Mouse (Mus musculus): ENCODE measurements around the gene Crispld2. TPM values are rescaled to one million over a fixed set of nuclear protein-coding genes. Genes with fewer than 3 reads are reported as not detected.
A peak's percentile ranks its signal among the peaks of the same experiment; 100 is the strongest.

The Crispld2 gene
- polyA plus RNA-seq, 1 experiment from 2014 or later = 9.2 TPM

DNA sequence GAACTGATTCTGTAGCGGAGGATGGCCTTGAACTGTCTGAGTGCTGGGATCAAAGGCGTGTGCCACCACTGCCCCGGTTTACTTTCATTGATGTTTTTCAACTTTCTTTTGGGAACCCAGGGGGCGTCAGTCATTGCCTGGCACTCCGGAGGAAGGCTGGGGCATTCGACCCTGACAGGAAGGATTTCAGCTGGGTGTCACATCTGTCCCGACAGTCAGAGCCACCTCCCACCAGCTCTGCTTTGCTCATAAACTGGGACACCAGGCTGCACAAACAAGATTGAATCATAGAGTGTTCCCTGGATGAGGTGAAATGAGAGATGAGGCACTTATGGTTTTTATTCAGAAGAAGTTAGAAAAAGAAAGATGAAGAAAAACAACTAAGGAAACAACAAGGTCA is 40.0 kb upstream of the Crispld2 start:
- H3K4me1 ChIP-seq (replicated peaks; ENCODE audit: control insufficient read depth, insufficient read depth, low read length) = no peaks in the 10 kb centered on the region
- 80% methylated on average over 7 of the region's 7 CpGs for WGBS
- H3K9me3 ChIP-seq (ENCODE audit: control insufficient read depth) = no peaks in the 10 kb centered on the region
- no peak for TF ChIP-seq CTCF (IDR thresholded peaks at IDR 0.05; ENCODE audit: low read depth)
- H3K4me3 ChIP-seq (ENCODE audit: low read depth, low read length) = no peak overlapping the region
- H3K36me3 ChIP-seq (ENCODE audit: control insufficient read depth, insufficient read depth) = peaks cover 91% of the 10 kb centered on the region
- no peak overlapping the region for H3K4me2 ChIP-seq (replicated peaks; ENCODE audit: low read depth)
- H3K27ac ChIP-seq (ENCODE audit: low read depth, low read length) = no peak overlapping the region
- no peak for ATAC-seq
- H3K27me3 ChIP-seq (replicated peaks; ENCODE audit: control insufficient read depth, insufficient read depth, low read length) = no peaks in the 10 kb centered on the region
- H3K9ac ChIP-seq (ENCODE audit: low read depth, low read length) = no peak overlapping the region

GRCm38 (mm10) chr8:119952747-119953146 is 39.5 kb upstream of the Crispld2 start:
- Histone ChIP-seq H3K4me3 (ENCODE audit: low read depth, low read length) (no peak overlapping the region), H3K36me3 (ENCODE audit: control insufficient read depth, insufficient read depth) (peaks cover 93% of the 10 kb centered on the region), H3K27ac (ENCODE audit: low read depth, low read length) (no peak overlapping the region), H3K4me2 (replicated peaks; ENCODE audit: low read depth) (no peak overlapping the region), H3K4me1 (replicated peaks; ENCODE audit: control insufficient read depth, insufficient read depth, low read length) (no peaks in the 10 kb centered on the region), H3K9ac (ENCODE audit: low read depth, low read length) (no peak overlapping the region), H3K9me3 (ENCODE audit: control insufficient read depth) (no peaks in the 10 kb centered on the region), H3K27me3 (replicated peaks; ENCODE audit: control insufficient read depth, insufficient read depth, low read length) (no peaks in the 10 kb centered on the region)
- ATAC-seq = no peak
- no peak for TF ChIP-seq CTCF (IDR thresholded peaks at IDR 0.05; ENCODE audit: low read depth)
- 88% methylated on average over 5 of the region's 5 CpGs for WGBS

DNA sequence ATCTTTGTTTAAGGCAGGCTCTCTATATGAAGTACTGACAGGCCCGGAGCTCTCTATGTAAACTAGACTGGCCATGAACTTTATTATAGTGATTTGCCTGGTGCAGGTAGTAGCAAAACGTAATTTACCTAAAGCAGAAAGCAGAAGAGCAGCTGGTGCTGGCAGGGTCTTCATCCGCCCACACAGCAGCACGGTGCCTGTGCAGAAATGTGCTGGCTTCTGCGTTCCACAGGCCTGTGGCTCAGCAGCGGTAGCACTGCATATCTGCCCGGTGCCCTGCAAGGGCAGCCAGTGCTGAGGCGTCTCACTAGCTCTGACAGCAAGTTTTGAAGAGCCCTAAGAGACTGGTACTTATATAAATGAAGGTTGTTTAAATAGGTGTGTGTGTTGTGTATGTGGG is 36.9 kb upstream of the Crispld2 start:
- H3K27ac ChIP-seq (ENCODE audit: low read depth, low read length) = no peak overlapping the region
- WGBS = 88% methylated on average over 8 of the region's 8 CpGs
- H3K4me1 ChIP-seq (replicated peaks; ENCODE audit: control insufficient read depth, insufficient read depth, low read length) = no peaks in the 10 kb centered on the region
- H3K4me2 ChIP-seq (replicated peaks; ENCODE audit: low read depth) = no peak overlapping the region
- no peak for ATAC-seq
- H3K36me3 ChIP-seq (ENCODE audit: control insufficient read depth, insufficient read depth) = peaks cover 74% of the 10 kb centered on the region
- H3K27me3 ChIP-seq (replicated peaks; ENCODE audit: control insufficient read depth, insufficient read depth, low read length) = no peaks in the 10 kb centered on the region
- no peak overlapping the region for H3K4me3 ChIP-seq (ENCODE audit: low read depth, low read length)
- H3K9me3 ChIP-seq (ENCODE audit: control insufficient read depth) = no peaks in the 10 kb centered on the region
- no peak for TF ChIP-seq CTCF (IDR thresholded peaks at IDR 0.05; ENCODE audit: low read depth)
- no peak overlapping the region for H3K9ac ChIP-seq (ENCODE audit: low read depth, low read length)

DNA sequence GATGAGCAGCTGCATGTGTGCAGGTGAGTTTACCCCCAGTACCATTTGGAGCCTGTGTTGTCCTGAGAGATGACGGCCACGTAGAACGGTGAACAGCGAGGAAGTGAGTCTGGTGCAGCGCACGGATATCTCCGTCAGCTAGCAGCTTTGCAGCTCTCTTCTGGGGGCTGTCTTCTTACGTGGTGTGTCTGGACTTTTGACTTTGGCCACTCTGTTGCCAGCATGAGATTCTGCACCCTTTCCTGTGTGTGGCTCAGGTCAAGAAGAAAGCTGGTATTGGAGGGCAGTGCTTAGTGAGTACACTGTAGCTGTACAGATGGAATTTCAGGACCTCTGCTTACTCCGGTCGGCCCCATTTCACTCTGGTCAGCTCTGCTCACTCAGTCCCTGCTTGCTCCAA is 34.2 kb upstream of the Crispld2 start:
- no peak for ATAC-seq
- no peak for TF ChIP-seq CTCF (IDR thresholded peaks at IDR 0.05; ENCODE audit: low read depth)
- Histone ChIP-seq H3K36me3 (ENCODE audit: control insufficient read depth, insufficient read depth) (peaks cover 50% of the 10 kb centered on the region), H3K27ac (ENCODE audit: low read depth, low read length) (no peak overlapping the region), H3K9ac (ENCODE audit: low read depth, low read length) (no peak overlapping the region), H3K4me2 (replicated peaks; ENCODE audit: low read depth) (no peak overlapping the region), H3K4me3 (ENCODE audit: low read depth, low read length) (no peak overlapping the region), H3K9me3 (ENCODE audit: control insufficient read depth) (no peaks in the 10 kb centered on the region), H3K27me3 (replicated peaks; ENCODE audit: control insufficient read depth, insufficient read depth, low read length) (no peaks in the 10 kb centered on the region), H3K4me1 (replicated peaks; ENCODE audit: control insufficient read depth, insufficient read depth, low read length) (no peaks in the 10 kb centered on the region)
- WGBS = 85% methylated on average over 10 of the region's 10 CpGs

GRCm38 (mm10) chr8:119960531-119961104 is 31.6 kb upstream of the Crispld2 start:
- Histone ChIP-seq H3K9ac (ENCODE audit: low read depth, low read length) (no peak overlapping the region), H3K4me1 (replicated peaks; ENCODE audit: control insufficient read depth, insufficient read depth, low read length) (no peaks in the 10 kb centered on the region), H3K27ac (ENCODE audit: low read depth, low read length) (no peak overlapping the region), H3K9me3 (ENCODE audit: control insufficient read depth) (no peaks in the 10 kb centered on the region), H3K27me3 (replicated peaks; ENCODE audit: control insufficient read depth, insufficient read depth, low read length) (no peaks in the 10 kb centered on the region), H3K4me2 (replicated peaks; ENCODE audit: low read depth) (no peak overlapping the region), H3K36me3 (ENCODE audit: control insufficient read depth, insufficient read depth) (peaks cover 25% of the 10 kb centered on the region), H3K4me3 (ENCODE audit: low read depth, low read length) (no peak overlapping the region)
- TF ChIP-seq CTCF (IDR thresholded peaks at IDR 0.05; ENCODE audit: low read depth) = peak; percentile 36; the same call in 1 of the 2 replicates
- peak; percentile 33; the same call in 1 of the 2 replicates for ATAC-seq
- WGBS = 58% methylated on average over 5 of the region's 5 CpGs

DNA sequence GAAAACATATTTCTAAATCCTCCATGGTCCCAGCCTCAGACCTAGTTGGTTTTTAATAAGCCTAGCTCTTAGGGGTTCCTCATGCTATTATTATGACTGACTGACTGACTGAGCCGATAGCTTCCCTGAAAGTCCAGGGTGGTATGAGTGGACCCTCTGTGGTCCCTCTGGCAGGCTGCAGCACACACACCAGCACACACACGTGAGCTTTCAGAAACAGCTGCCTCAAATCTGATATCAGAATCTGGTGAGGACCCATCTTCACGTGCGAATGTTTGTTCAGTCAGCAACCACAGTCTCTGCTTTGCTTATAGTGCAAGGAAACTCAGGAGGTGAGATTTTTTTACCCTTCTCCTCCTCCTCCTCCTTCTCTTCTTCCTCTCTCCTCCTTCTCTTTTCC is 27.4 kb upstream of the Crispld2 start:
- 51% methylated on average over 4 of the region's 4 CpGs for whole genome bisulfite sequencing

GRCm38 (mm10) chr8:119967435-119967834 is 24.8 kb upstream of the Crispld2 start:
- H3K27ac ChIP-seq (ENCODE audit: low read depth, low read length) = no peak overlapping the region
- H3K4me2 ChIP-seq (replicated peaks; ENCODE audit: low read depth) = no peak overlapping the region
- no peaks in the 10 kb centered on the region for H3K27me3 ChIP-seq (replicated peaks; ENCODE audit: control insufficient read depth, insufficient read depth, low read length)
- no peak overlapping the region for H3K9ac ChIP-seq (ENCODE audit: low read depth, low read length)
- no peak overlapping the region for H3K4me3 ChIP-seq (ENCODE audit: low read depth, low read length)
- H3K4me1 ChIP-seq (replicated peaks; ENCODE audit: control insufficient read depth, insufficient read depth, low read length) = no peaks in the 10 kb centered on the region
- no peak for ATAC-seq
- no peaks in the 10 kb centered on the region for H3K36me3 ChIP-seq (ENCODE audit: control insufficient read depth, insufficient read depth)
- WGBS = 94% methylated on average over 9 of the region's 9 CpGs
- no peaks in the 10 kb centered on the region for H3K9me3 ChIP-seq (ENCODE audit: control insufficient read depth)
- 0 out of 2 replicates have a peak, but pooled peaks have one; percentile 20 for TF ChIP-seq CTCF (IDR thresholded peaks at IDR 0.05; ENCODE audit: low read depth)

More for the DNA sequence above, 27.4 kb upstream of the Crispld2 start:
- no peak for ATAC-seq
- no peak overlapping the region for H3K9ac ChIP-seq (ENCODE audit: low read depth, low read length)
- H3K4me1 ChIP-seq (replicated peaks; ENCODE audit: control insufficient read depth, insufficient read depth, low read length) = no peaks in the 10 kb centered on the region
- no peaks in the 10 kb centered on the region for H3K27me3 ChIP-seq (replicated peaks; ENCODE audit: control insufficient read depth, insufficient read depth, low read length)
- H3K27ac ChIP-seq (ENCODE audit: low read depth, low read length) = no peak overlapping the region
- H3K36me3 ChIP-seq (ENCODE audit: control insufficient read depth, insufficient read depth) = no peaks in the 10 kb centered on the region; the same call in 1 of the 2 replicates
- TF ChIP-seq CTCF (IDR thresholded peaks at IDR 0.05; ENCODE audit: low read depth) = no peak
- no peak overlapping the region for H3K4me3 ChIP-seq (ENCODE audit: low read depth, low read length)
- no peak overlapping the region for H3K4me2 ChIP-seq (replicated peaks; ENCODE audit: low read depth)
- no peaks in the 10 kb centered on the region for H3K9me3 ChIP-seq (ENCODE audit: control insufficient read depth)
